Mouse (Mus musculus) kidney, postnatal 10 days (tissue): ENCODE results near the gene Tmem262.

Experiments used
- DNase-seq: peaks from one replicate; pipeline ENCODE4 v3.0.0; 2021; ENCODE audit warnings: mixed read lengths

The Tmem262 gene

GRCm38 (mm10) chr19:6104476-6104875, 24.6 kb downstream of the Tmem262 start:
- DNase-seq: no peak

- no peak for DNase-seq
Observed at GRCm38 (mm10) chr19:6105586-6105985, 25.8 kb downstream of the Tmem262 start, which contains the start of gene Naaladl1. Gene Naaladl1, plus strand, starts transcription at chr19:6105782.

GRCm38 (mm10) chr19:6113116-6113515, 33.3 kb downstream of the Tmem262 start:
- DNase-seq: no peak

GRCm38 (mm10) chr19:6116113-6116850, 36.4 kb downstream of the Tmem262 start:
- DNase-seq: no peak

- no peak for DNase-seq
Observed at GRCm38 (mm10) chr19:6117346-6117985, 37.6 kb downstream of the Tmem262 start.

- peak; percentile 92 for DNase-seq
Observed at GRCm38 (mm10) chr19:6117986-6118676, 38.3 kb downstream of the Tmem262 start, which contains the start of gene Sac3d1. Gene Sac3d1, minus strand, starts transcription at chr19:6118650.

- DNase-seq: peak; percentile 45
Observed at GRCm38 (mm10) chr19:6118677-6119185, 38.9 kb downstream of the Tmem262 start.

GRCm38 (mm10) chr19:6121761-6122160, 41.9 kb downstream of the Tmem262 start:
- peak; percentile 46 for DNase-seq

- DNase-seq: no peak
Observed at GRCm38 (mm10) chr19:6123330-6123729, 43.5 kb downstream of the Tmem262 start.

- DNase-seq: no peak
Observed at GRCm38 (mm10) chr19:6124898-6125297, 45.1 kb downstream of the Tmem262 start.

GRCm38 (mm10) chr19:6126289-6126688, 46.5 kb downstream of the Tmem262 start:
- DNase-seq: peak; percentile 75

- DNase-seq: no peak
Observed at GRCm38 (mm10) chr19:6126789-6127580, 47.2 kb downstream of the Tmem262 start.

- DNase-seq: peak; percentile 97
Observed at GRCm38 (mm10) chr19:6127760-6128341, 48.0 kb downstream of the Tmem262 start, which contains the start of gene Snx15. Gene Snx15, minus strand, starts transcription at chr19:6128304.
